Mouse (Mus musculus): ENCODE measurements at regions not wholly inside any gene's neighbourhood (a gene's known extent, or its start where the extent isn't known, plus 50 kb on each side); places are given as distances from the start of the nearest gene placed in this dataset.

DNA sequence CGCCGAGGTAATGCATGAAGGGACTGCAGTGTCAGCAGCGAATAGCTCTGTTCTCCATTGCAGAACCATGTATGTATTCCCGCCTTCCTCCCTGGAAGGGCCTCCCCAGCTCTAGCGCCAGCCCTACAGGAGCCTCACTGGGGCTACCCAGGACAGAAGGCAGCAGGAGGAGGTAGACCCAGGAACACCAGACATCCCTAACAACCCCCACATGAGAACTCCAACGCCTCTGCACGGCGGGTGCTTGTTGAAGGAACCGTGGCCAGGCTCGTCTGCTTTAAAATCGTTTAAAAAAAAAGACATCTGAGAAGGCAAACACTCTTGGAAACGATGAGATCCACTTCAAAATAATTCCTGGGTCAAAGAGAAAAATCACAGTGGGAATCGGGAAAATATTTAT lies 194.3 kb downstream of the Mroh4 start:
- H3K4me1 ChIP-seq (replicated peaks; ENCODE audit: control insufficient read depth, insufficient read depth, low read length): no peaks in the 10 kb centered on the region
- WGBS: 65% methylated on average over 13 of the region's 13 CpGs
- no peak overlapping the region for H3K4me3 ChIP-seq (ENCODE audit: low read depth, low read length)
- H3K27me3 ChIP-seq (replicated peaks; ENCODE audit: control insufficient read depth, insufficient read depth, low read length): no peaks in the 10 kb centered on the region
- H3K36me3 ChIP-seq (ENCODE audit: control insufficient read depth, insufficient read depth, low read length): no peaks in the 10 kb centered on the region
- no peak overlapping the region for H3K9ac ChIP-seq (ENCODE audit: low read length)
- no peak for DNase-seq (ENCODE audit: low spot score)
- H3K4me2 ChIP-seq (ENCODE audit: low read length): no peak overlapping the region
- ATAC-seq (replicated peaks; ENCODE audit: low FRiP score, low TSS enrichment, low read depth): no peak
- no peaks in the 10 kb centered on the region for H3K9me3 ChIP-seq (ENCODE audit: control insufficient read depth, low read length)
- H3K27ac ChIP-seq (ENCODE audit: low read depth): no peak overlapping the region

DNA sequence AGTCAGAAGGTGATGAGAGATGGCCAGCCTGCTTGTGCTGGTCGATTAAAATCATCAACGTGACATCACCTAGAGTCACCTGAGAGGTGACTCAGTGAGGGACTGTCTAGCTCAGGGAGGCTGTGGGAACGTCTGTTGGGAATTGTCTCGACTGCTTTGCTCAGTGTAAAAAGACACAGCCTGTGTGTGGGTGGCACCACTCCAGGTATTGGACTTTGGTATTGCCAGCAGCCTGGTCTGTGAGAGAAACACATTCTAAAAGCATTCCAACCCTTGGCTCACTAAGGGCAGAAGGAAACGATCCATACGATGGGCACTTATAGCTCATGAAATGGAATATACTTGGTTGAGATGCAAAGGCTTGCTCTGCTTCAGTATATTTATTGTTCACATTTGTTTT lies 209.2 kb downstream of the Mroh4 start:
- ATAC-seq (replicated peaks; ENCODE audit: low FRiP score, low TSS enrichment, low read depth) (no peak), DNase-seq (ENCODE audit: low spot score) (no peak)
- Histone ChIP-seq H3K4me2 (ENCODE audit: low read length) (no peak overlapping the region), H3K9ac (ENCODE audit: low read length) (no peak overlapping the region), H3K27ac (ENCODE audit: low read depth) (no peak overlapping the region), H3K4me3 (ENCODE audit: low read depth, low read length) (no peak overlapping the region), H3K4me1 (replicated peaks; ENCODE audit: control insufficient read depth, insufficient read depth, low read length) (no peaks in the 10 kb centered on the region), H3K27me3 (replicated peaks; ENCODE audit: control insufficient read depth, insufficient read depth, low read length) (no peaks in the 10 kb centered on the region), H3K9me3 (ENCODE audit: control insufficient read depth, low read length) (no peaks in the 10 kb centered on the region), H3K36me3 (ENCODE audit: control insufficient read depth, insufficient read depth, low read length) (no peaks in the 10 kb centered on the region)
- WGBS: 82% methylated on average over 6 of the region's 6 CpGs

GRCm38 (mm10) chr15:74423001-74423400 lies 213.2 kb downstream of the Mroh4 start:
- Histone ChIP-seq H3K27me3 (replicated peaks; ENCODE audit: control insufficient read depth, insufficient read depth, low read length) (no peaks in the 10 kb centered on the region), H3K4me3 (ENCODE audit: low read depth, low read length) (no peak overlapping the region), H3K9me3 (ENCODE audit: control insufficient read depth, low read length) (no peaks in the 10 kb centered on the region), H3K36me3 (ENCODE audit: control insufficient read depth, insufficient read depth, low read length) (no peaks in the 10 kb centered on the region), H3K4me1 (replicated peaks; ENCODE audit: control insufficient read depth, insufficient read depth, low read length) (no peaks in the 10 kb centered on the region), H3K27ac (ENCODE audit: low read depth) (no peak overlapping the region), H3K4me2 (ENCODE audit: low read length) (no peak overlapping the region), H3K9ac (ENCODE audit: low read length) (no peak overlapping the region)
- ATAC-seq (replicated peaks; ENCODE audit: low FRiP score, low TSS enrichment, low read depth) (no peak), DNase-seq (ENCODE audit: low spot score) (no peak)
- whole genome bisulfite sequencing: 70% methylated on average over 3 of the region's 3 CpGs

DNA sequence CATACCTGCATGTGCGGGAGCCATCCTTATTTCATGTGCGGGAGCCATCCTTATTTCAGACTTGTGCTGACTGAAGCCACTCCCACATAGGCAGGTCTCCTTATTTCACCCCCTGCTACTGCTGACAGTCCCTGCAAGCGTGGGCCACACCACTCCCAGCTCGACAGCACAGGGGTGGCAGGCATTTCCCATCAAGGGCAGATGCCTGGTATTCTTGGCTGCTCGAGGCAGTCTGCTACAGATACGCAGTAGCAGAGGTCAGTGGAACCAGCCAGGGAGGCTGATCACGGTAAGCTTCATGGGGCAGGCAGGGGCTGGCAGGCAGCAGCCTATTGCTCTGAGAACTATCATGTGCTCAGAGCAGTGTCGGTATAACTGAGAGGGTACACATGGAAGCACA lies 215.6 kb downstream of the Mroh4 start:
- WGBS: 73% methylated on average over 8 of the region's 8 CpGs
- ATAC-seq (replicated peaks; ENCODE audit: low FRiP score, low TSS enrichment, low read depth): no peak
- H3K9me3 ChIP-seq (ENCODE audit: control insufficient read depth, low read length): no peaks in the 10 kb centered on the region

GRCm38 (mm10) chr15:74418635-74419034 lies 217.5 kb downstream of the Mroh4 start:
- no peaks in the 10 kb centered on the region for H3K27me3 ChIP-seq (replicated peaks; ENCODE audit: control insufficient read depth, insufficient read depth, low read length)

More for the DNA sequence above, 215.6 kb downstream of the Mroh4 start:
- H3K4me1 ChIP-seq (replicated peaks; ENCODE audit: control insufficient read depth, insufficient read depth, low read length): no peaks in the 10 kb centered on the region
- H3K4me2 ChIP-seq (ENCODE audit: low read length): no peak overlapping the region
- H3K9ac ChIP-seq (ENCODE audit: low read length): no peak overlapping the region
- H3K27me3 ChIP-seq (replicated peaks; ENCODE audit: control insufficient read depth, insufficient read depth, low read length): no peaks in the 10 kb centered on the region
- H3K36me3 ChIP-seq (ENCODE audit: control insufficient read depth, insufficient read depth, low read length): no peaks in the 10 kb centered on the region
- no peak for DNase-seq (ENCODE audit: low spot score)
- no peak overlapping the region for H3K4me3 ChIP-seq (ENCODE audit: low read depth, low read length)
- H3K27ac ChIP-seq (ENCODE audit: low read depth): no peak overlapping the region

GRCm38 (mm10) chr15:74413217-74413616 lies 222.9 kb downstream of the Mroh4 start:
- 56% methylated on average over 10 of the region's 10 CpGs for WGBS
- ATAC-seq (replicated peaks; ENCODE audit: low FRiP score, low TSS enrichment, low read depth): no peak
- Histone ChIP-seq H3K27ac (ENCODE audit: low read depth) (no peak overlapping the region), H3K36me3 (ENCODE audit: control insufficient read depth, insufficient read depth, low read length) (no peaks in the 10 kb centered on the region), H3K4me1 (replicated peaks; ENCODE audit: control insufficient read depth, insufficient read depth, low read length) (no peaks in the 10 kb centered on the region), H3K9ac (ENCODE audit: low read length) (no peak overlapping the region), H3K4me2 (ENCODE audit: low read length) (no peak overlapping the region), H3K9me3 (ENCODE audit: control insufficient read depth, low read length) (no peaks in the 10 kb centered on the region), H3K4me3 (ENCODE audit: low read depth, low read length) (no peak overlapping the region), H3K27me3 (replicated peaks; ENCODE audit: control insufficient read depth, insufficient read depth, low read length) (no peaks in the 10 kb centered on the region)
- no peak for DNase-seq (ENCODE audit: low spot score)

More at GRCm38 (mm10) chr15:74418635-74419034, 217.5 kb downstream of the Mroh4 start:
- Histone ChIP-seq H3K4me3 (ENCODE audit: low read depth, low read length) (no peak overlapping the region), H3K9me3 (ENCODE audit: control insufficient read depth, low read length) (no peaks in the 10 kb centered on the region), H3K36me3 (ENCODE audit: control insufficient read depth, insufficient read depth, low read length) (no peaks in the 10 kb centered on the region), H3K4me1 (replicated peaks; ENCODE audit: control insufficient read depth, insufficient read depth, low read length) (no peaks in the 10 kb centered on the region), H3K4me2 (ENCODE audit: low read length) (no peak overlapping the region), H3K9ac (ENCODE audit: low read length) (no peak overlapping the region), H3K27ac (ENCODE audit: low read depth) (no peak overlapping the region)
- WGBS: 77% methylated on average over 7 of the region's 7 CpGs
- ATAC-seq (replicated peaks; ENCODE audit: low FRiP score, low TSS enrichment, low read depth) (no peak), DNase-seq (ENCODE audit: low spot score) (no peak)

- Histone ChIP-seq H3K4me1 (replicated peaks; ENCODE audit: control insufficient read depth, insufficient read depth, low read length) (no peaks in the 10 kb centered on the region), H3K4me3 (ENCODE audit: low read depth, low read length) (no peak overlapping the region)
- no peak for ATAC-seq (replicated peaks; ENCODE audit: low FRiP score, low TSS enrichment, low read depth)
Observed at GRCm38 (mm10) chr15:74412261-74412660, 223.9 kb downstream of the Mroh4 start.

DNA sequence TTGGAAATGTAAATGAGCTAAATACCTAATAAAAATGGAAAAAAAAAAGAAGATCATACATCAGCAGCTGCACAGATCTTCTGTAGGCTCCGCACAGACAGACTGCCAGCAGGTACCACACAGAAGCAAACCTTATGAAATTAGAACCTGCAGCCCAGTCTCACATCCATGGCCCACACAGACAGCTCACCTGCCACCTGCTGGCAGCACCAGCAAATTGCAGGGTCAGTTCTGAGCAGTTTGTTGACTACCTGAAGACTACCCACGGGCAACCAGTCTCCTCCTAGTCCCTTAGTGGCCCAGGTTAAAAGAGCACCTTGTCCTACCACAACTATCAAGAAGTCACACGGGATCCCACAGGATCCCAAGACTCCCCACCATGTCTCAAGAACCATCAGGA lies 225.1 kb downstream of the Mroh4 start:
- Histone ChIP-seq H3K4me1 (replicated peaks; ENCODE audit: control insufficient read depth, insufficient read depth, low read length) (no peaks in the 10 kb centered on the region), H3K9me3 (ENCODE audit: control insufficient read depth, low read length) (no peaks in the 10 kb centered on the region)
- WGBS: 73% methylated on average over 3 of the region's 3 CpGs

More at GRCm38 (mm10) chr15:74412261-74412660, 223.9 kb downstream of the Mroh4 start:
- no peaks in the 10 kb centered on the region for H3K27me3 ChIP-seq (replicated peaks; ENCODE audit: control insufficient read depth, insufficient read depth, low read length)
- no peaks in the 10 kb centered on the region for H3K9me3 ChIP-seq (ENCODE audit: control insufficient read depth, low read length)
- H3K36me3 ChIP-seq (ENCODE audit: control insufficient read depth, insufficient read depth, low read length): no peaks in the 10 kb centered on the region
- WGBS: 85% methylated on average over 3 of the region's 3 CpGs
- no peak for DNase-seq (ENCODE audit: low spot score)
- no peak overlapping the region for H3K27ac ChIP-seq (ENCODE audit: low read depth)
- H3K4me2 ChIP-seq (ENCODE audit: low read length): no peak overlapping the region
- no peak overlapping the region for H3K9ac ChIP-seq (ENCODE audit: low read length)

GRCm38 (mm10) chr15:74404866-74405265 lies 231.3 kb downstream of the Mroh4 start:
- Histone ChIP-seq H3K4me1 (replicated peaks; ENCODE audit: control insufficient read depth, insufficient read depth, low read length) (no peaks in the 10 kb centered on the region), H3K36me3 (ENCODE audit: control insufficient read depth, insufficient read depth, low read length) (no peaks in the 10 kb centered on the region), H3K9me3 (ENCODE audit: control insufficient read depth, low read length) (no peaks in the 10 kb centered on the region), H3K9ac (ENCODE audit: low read length) (no peak overlapping the region), H3K27ac (ENCODE audit: low read depth) (no peak overlapping the region), H3K27me3 (replicated peaks; ENCODE audit: control insufficient read depth, insufficient read depth, low read length) (no peaks in the 10 kb centered on the region), H3K4me3 (ENCODE audit: low read depth, low read length) (no peak overlapping the region), H3K4me2 (ENCODE audit: low read length) (no peak overlapping the region)
- DNase-seq (ENCODE audit: low spot score) (no peak), ATAC-seq (replicated peaks; ENCODE audit: low FRiP score, low TSS enrichment, low read depth) (no peak)
- 67% methylated on average over 6 of the region's 6 CpGs for WGBS

More for the DNA sequence above, 225.1 kb downstream of the Mroh4 start:
- no peaks in the 10 kb centered on the region for H3K27me3 ChIP-seq (replicated peaks; ENCODE audit: control insufficient read depth, insufficient read depth, low read length)
- ATAC-seq (replicated peaks; ENCODE audit: low FRiP score, low TSS enrichment, low read depth) (no peak), DNase-seq (ENCODE audit: low spot score) (no peak)
- no peak overlapping the region for H3K4me3 ChIP-seq (ENCODE audit: low read depth, low read length)
- no peak overlapping the region for H3K27ac ChIP-seq (ENCODE audit: low read depth)
- no peak overlapping the region for H3K9ac ChIP-seq (ENCODE audit: low read length)
- no peak overlapping the region for H3K4me2 ChIP-seq (ENCODE audit: low read length)
- no peaks in the 10 kb centered on the region for H3K36me3 ChIP-seq (ENCODE audit: control insufficient read depth, insufficient read depth, low read length)

Data from intestine, embryonic 14.5 days (tissue).